Comparison of ENCODE assay signal across 8 mouse cellular contexts in the genomic region with DNA sequence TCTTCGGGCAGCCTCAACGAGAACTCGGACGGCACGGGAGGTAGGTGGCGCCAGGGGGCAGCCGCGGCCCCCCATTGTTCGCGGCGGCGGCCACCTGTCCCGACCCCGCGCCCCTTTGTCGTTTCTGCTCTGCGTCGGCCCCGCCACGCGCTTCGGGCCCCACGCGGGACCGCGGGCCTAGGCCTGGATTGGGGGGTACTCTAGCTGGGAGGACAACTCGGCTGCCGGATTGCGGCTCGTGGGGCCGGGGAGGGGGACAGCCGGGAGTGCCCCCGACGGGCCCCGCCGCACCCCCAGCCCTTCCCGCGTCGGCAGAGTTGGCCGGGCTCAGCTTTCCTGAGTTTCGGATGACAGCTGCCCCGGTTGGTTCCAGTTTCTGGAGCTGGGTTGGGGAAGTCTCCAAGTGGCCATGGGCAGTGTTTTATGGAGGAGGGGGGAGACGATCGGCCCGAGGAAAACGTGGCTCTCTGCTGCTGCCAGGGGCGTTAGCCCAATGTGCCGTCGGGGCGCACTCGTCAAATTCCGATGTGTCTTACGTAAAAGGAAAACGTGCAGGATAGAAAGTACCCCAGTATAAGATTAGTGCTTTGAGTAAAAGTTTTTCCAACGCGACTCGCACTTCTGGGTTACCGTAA. TPM values are rescaled to one million over a fixed set of nuclear protein-coding genes. Genes with fewer than 3 reads are reported as not detected.
A peak's percentile ranks its signal among the peaks of the same experiment; 100 is the strongest.
DNase-seq lines count a peak whose midpoint lies in the region; ATAC-seq lines count a peak whose summit lies in the region.

No protein-coding gene starts in this region.

- H3K4me1 ChIP-seq in embryonic facial prominence, embryonic 11.5 days (ENCODE audit: control insufficient read depth, insufficient read depth, low read length), result 0 out of 2 replicates have a peak, but pooled peaks cover 2% of the 10 kb centered on the region
- peaks cover 26% of the 10 kb centered on the region for H3K4me1 ChIP-seq in heart, embryonic 13.5 days

- H3K36me3 ChIP-seq in embryonic facial prominence, embryonic 11.5 days (replicated peaks; ENCODE audit: control insufficient read depth, insufficient read depth, low read depth, low read length), result no peaks in the 10 kb centered on the region
- no peaks in the 10 kb centered on the region for H3K36me3 ChIP-seq in heart, embryonic 13.5 days
- no peaks in the 10 kb centered on the region for H3K36me3 ChIP-seq in splenic B cell, adult 2 months (ENCODE audit: control insufficient read depth, insufficient read depth, low read length, poor library complexity, severe bottlenecking)

- no peaks in the 10 kb centered on the region for H3K27me3 ChIP-seq in embryonic facial prominence, embryonic 11.5 days (ENCODE audit: control insufficient read depth, insufficient read depth, low read length)
- H3K27me3 ChIP-seq in heart, embryonic 13.5 days (replicated peaks), result peaks cover 5% of the 10 kb centered on the region
- no peaks in the 10 kb centered on the region for H3K27me3 ChIP-seq in splenic B cell, adult 2 months (ENCODE audit: control insufficient read depth, insufficient read depth, low read length, poor library complexity, severe bottlenecking)

- no peaks in the 10 kb centered on the region for H3K9me3 ChIP-seq in embryonic facial prominence, embryonic 11.5 days (replicated peaks; ENCODE audit: control insufficient read depth, low read length)
- H3K9me3 ChIP-seq in heart, embryonic 13.5 days, result no peaks in the 10 kb centered on the region

- peak overlapping the region; percentile 83 for H3K27ac ChIP-seq in embryonic facial prominence, embryonic 11.5 days (replicated peaks; ENCODE audit: low read depth, low read length)
- peak overlapping the region; percentile 96 for H3K27ac ChIP-seq in heart, embryonic 13.5 days (replicated peaks)

- under 1% methylated on average over 56 of the region's 58 CpGs for WGBS in embryonic facial prominence, embryonic 11.5 days
- under 1% methylated on average over 55 of the region's 58 CpGs for WGBS in heart, embryonic 13.5 days

- ATAC-seq in embryonic facial prominence, embryonic 11.5 days (replicated peaks; ENCODE audit: insufficient number of reproducible peaks, low FRiP score, low TSS enrichment, low read depth), result peak; percentile 25; the same call in 1 of the 2 replicates
- ATAC-seq in heart, embryonic 13.5 days (ENCODE audit: extremely low read depth, insufficient number of reproducible peaks, low FRiP score, low TSS enrichment), result peak; percentile 5; the same call in 1 of the 2 replicates

- peak; percentile 57 for DNase-seq in cerebellum, adult 9-10 months
- no peak for DNase-seq in cerebellum, adult 9-11 months
- peak; percentile 53 for DNase-seq in ES-CJ7 (ENCODE audit: low read depth, low spot score)
- peak; percentile 69 for DNase-seq in embryonic facial prominence, embryonic 11.5 days (ENCODE audit: low spot score)
- DNase-seq in kidney, postnatal 10 days, result peak; percentile 64
- peak; percentile 46 for DNase-seq in lung, postnatal 36 days
- peak; percentile 35 for DNase-seq in splenic B cell, adult 2 months (ENCODE audit: low read depth, low spot score)

- peak overlapping the region; percentile 79 for H3K4me2 ChIP-seq in embryonic facial prominence, embryonic 11.5 days (ENCODE audit: low read depth, low read length)
- H3K4me2 ChIP-seq in heart, embryonic 13.5 days, result peak overlapping the region; percentile 89

- H3K9ac ChIP-seq in embryonic facial prominence, embryonic 11.5 days (replicated peaks; ENCODE audit: low read length), result peak overlapping the region; percentile 96
- peak overlapping the region; percentile 92 for H3K9ac ChIP-seq in heart, embryonic 13.5 days

- H3K4me3 ChIP-seq in embryonic facial prominence, embryonic 11.5 days (ENCODE audit: low read depth, low read length), result peak overlapping the region; percentile 96
- H3K4me3 ChIP-seq in heart, embryonic 13.5 days, result peak overlapping the region; percentile 93

RNA-seq across cellular contexts. Expression of a gene that starts 0.5 kb away (rescaled TPM):
- polyA plus RNA-seq in embryonic facial prominence, embryonic 11.5 days (2014; fragmentation: Nextera tagmentation; extraction: Ambion mirVana), result 99.8 and 104 TPM in 2 replicates
- 26.5 and 26.8 TPM in 2 replicates for polyA plus RNA-seq in heart, embryonic 13.5 days (2015; fragmentation: Nextera tagmentation; extraction: Ambion mirVana)
